Mouse (Mus musculus): Measurements from ENCODE around the gene Rdh11. TPM values are rescaled to one million over a fixed set of nuclear protein-coding genes. Genes with fewer than 3 reads are reported as not detected.
A peak's percentile ranks its signal among the peaks of the same experiment; 100 is the strongest.

The Rdh11 gene
- polyA plus RNA-seq, 1 experiment = 24.3 TPM

- no peak for DNase-seq (ENCODE audit: low read depth)
- TF ChIP-seq POLR2A (IDR thresholded peaks at IDR 0.05; ENCODE audit: borderline replicate concordance, extremely low read depth, insufficient read depth, insufficient read length, poor library complexity, severe bottlenecking) = no peak
- TF ChIP-seq CTCF (IDR thresholded peaks at IDR 0.05; ENCODE audit: borderline replicate concordance, extremely low read depth, insufficient read depth, insufficient read length) = no peak
Measured at GRCm38 (mm10) chr12:79175998-79176397, 16.1 kb downstream of the Rdh11 start.

GRCm38 (mm10) chr12:79173721-79174120 is 18.4 kb downstream of the Rdh11 start:
- TF ChIP-seq POLR2A (IDR thresholded peaks at IDR 0.05; ENCODE audit: borderline replicate concordance, extremely low read depth, insufficient read depth, insufficient read length, poor library complexity, severe bottlenecking) (no peak), CTCF (IDR thresholded peaks at IDR 0.05; ENCODE audit: borderline replicate concordance, extremely low read depth, insufficient read depth, insufficient read length) (no peak)
- DNase-seq (ENCODE audit: low read depth) = no peak

GRCm38 (mm10) chr12:79172019-79172941 is 19.8 kb downstream of the Rdh11 start, which contains the start of gene Vti1b:
Gene Vti1b (minus strand): TSS chr12:79172667.
- peak; percentile 96 for DNase-seq (ENCODE audit: low read depth)
- TF ChIP-seq CTCF (IDR thresholded peaks at IDR 0.05; ENCODE audit: borderline replicate concordance, extremely low read depth, insufficient read depth, insufficient read length) = peak; percentile 56
- TF ChIP-seq POLR2A (IDR thresholded peaks at IDR 0.05; ENCODE audit: borderline replicate concordance, extremely low read depth, insufficient read depth, insufficient read length, poor library complexity, severe bottlenecking) = peak; percentile 44; the same call in 1 of the 2 replicates

GRCm38 (mm10) chr12:79171269-79171995 is 20.7 kb downstream of the Rdh11 start:
- TF ChIP-seq POLR2A (IDR thresholded peaks at IDR 0.05; ENCODE audit: borderline replicate concordance, extremely low read depth, insufficient read depth, insufficient read length, poor library complexity, severe bottlenecking) (no peak), CTCF (IDR thresholded peaks at IDR 0.05; ENCODE audit: borderline replicate concordance, extremely low read depth, insufficient read depth, insufficient read length) (no peak)
- peak; percentile 17 for DNase-seq (ENCODE audit: low read depth)

GRCm38 (mm10) chr12:79170421-79170820 is 21.7 kb downstream of the Rdh11 start:
- no peak for DNase-seq (ENCODE audit: low read depth)
- TF ChIP-seq POLR2A (IDR thresholded peaks at IDR 0.05; ENCODE audit: borderline replicate concordance, extremely low read depth, insufficient read depth, insufficient read length, poor library complexity, severe bottlenecking) = no peak
- no peak for TF ChIP-seq CTCF (IDR thresholded peaks at IDR 0.05; ENCODE audit: borderline replicate concordance, extremely low read depth, insufficient read depth, insufficient read length)

- no peak for DNase-seq (ENCODE audit: low read depth)
- TF ChIP-seq POLR2A (IDR thresholded peaks at IDR 0.05; ENCODE audit: borderline replicate concordance, extremely low read depth, insufficient read depth, insufficient read length, poor library complexity, severe bottlenecking) = no peak
- TF ChIP-seq CTCF (IDR thresholded peaks at IDR 0.05; ENCODE audit: borderline replicate concordance, extremely low read depth, insufficient read depth, insufficient read length) = peak; percentile 25; the same call in 1 of the 2 replicates
Measured at GRCm38 (mm10) chr12:79169173-79169572, 22.9 kb downstream of the Rdh11 start.

GRCm38 (mm10) chr12:79162876-79163275 is 29.2 kb downstream of the Rdh11 start:
- TF ChIP-seq POLR2A (IDR thresholded peaks at IDR 0.05; ENCODE audit: borderline replicate concordance, extremely low read depth, insufficient read depth, insufficient read length, poor library complexity, severe bottlenecking) (no peak), CTCF (IDR thresholded peaks at IDR 0.05; ENCODE audit: borderline replicate concordance, extremely low read depth, insufficient read depth, insufficient read length) (no peak)
- DNase-seq (ENCODE audit: low read depth) = no peak

- TF ChIP-seq CTCF (IDR thresholded peaks at IDR 0.05; ENCODE audit: borderline replicate concordance, extremely low read depth, insufficient read depth, insufficient read length) = no peak
- no peak for TF ChIP-seq POLR2A (IDR thresholded peaks at IDR 0.05; ENCODE audit: borderline replicate concordance, extremely low read depth, insufficient read depth, insufficient read length, poor library complexity, severe bottlenecking)
- DNase-seq (ENCODE audit: low read depth) = no peak
Measured at GRCm38 (mm10) chr12:79149653-79150052, 42.4 kb downstream of the Rdh11 start.

GRCm38 (mm10) chr12:79141384-79141783 is 50.7 kb downstream of the Rdh11 start:
- no peak for DNase-seq (ENCODE audit: low read depth)
- TF ChIP-seq CTCF (IDR thresholded peaks at IDR 0.05; ENCODE audit: borderline replicate concordance, extremely low read depth, insufficient read depth, insufficient read length) (no peak), POLR2A (IDR thresholded peaks at IDR 0.05; ENCODE audit: borderline replicate concordance, extremely low read depth, insufficient read depth, insufficient read length, poor library complexity, severe bottlenecking) (no peak)

- TF ChIP-seq POLR2A (IDR thresholded peaks at IDR 0.05; ENCODE audit: borderline replicate concordance, extremely low read depth, insufficient read depth, insufficient read length, poor library complexity, severe bottlenecking) = no peak
- TF ChIP-seq CTCF (IDR thresholded peaks at IDR 0.05; ENCODE audit: borderline replicate concordance, extremely low read depth, insufficient read depth, insufficient read length) = no peak
- no peak for DNase-seq (ENCODE audit: low read depth)
Measured at GRCm38 (mm10) chr12:79140811-79141210, 51.3 kb downstream of the Rdh11 start.

GRCm38 (mm10) chr12:79139417-79139816 is 52.7 kb downstream of the Rdh11 start:
- TF ChIP-seq POLR2A (IDR thresholded peaks at IDR 0.05; ENCODE audit: borderline replicate concordance, extremely low read depth, insufficient read depth, insufficient read length, poor library complexity, severe bottlenecking) (no peak), CTCF (IDR thresholded peaks at IDR 0.05; ENCODE audit: borderline replicate concordance, extremely low read depth, insufficient read depth, insufficient read length) (no peak)
- no peak for DNase-seq (ENCODE audit: low read depth)

Data from brain, embryonic 14.5 days (tissue).